Mouse (Mus musculus) heart, adult 11 months (tissue): ENCODE measurements at regions not wholly inside any gene's neighbourhood (a gene's known extent, or its start where the extent isn't known, plus 50 kb on each side); places are given as distances from the start of the nearest gene placed in this dataset.
A peak's percentile ranks its signal among the peaks of the same experiment; 100 is the strongest.

Experiments used
- DNase-seq: peaks from one replicate; pipeline ENCODE4 v3.0.0; 2022

DNA sequence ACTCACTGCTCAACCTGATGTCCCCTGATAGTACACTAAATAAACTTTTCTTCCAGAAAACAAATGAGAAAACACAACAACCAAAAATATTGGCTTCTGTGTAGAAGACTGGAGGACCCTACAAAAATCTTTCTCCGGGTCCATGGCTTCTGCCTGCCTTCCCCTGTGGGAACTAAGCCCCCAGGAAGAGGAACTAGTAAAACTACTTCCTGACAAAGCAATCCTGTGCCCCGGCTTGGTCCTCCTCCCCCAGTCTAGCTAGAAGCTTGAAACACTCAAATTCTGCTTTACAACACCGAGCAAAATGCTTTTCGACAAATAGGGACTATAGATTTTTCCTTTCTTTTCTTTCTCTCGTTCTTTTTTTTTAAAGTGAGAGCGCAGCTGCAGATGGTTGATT, 51.3 kb upstream of the Mki67 start:
- DNase-seq, result no peak

GRCm38 (mm10) chr7:135768064-135768463, 51.9 kb upstream of the Mki67 start:
- no peak for DNase-seq

GRCm38 (mm10) chr7:135768592-135768991, 52.4 kb upstream of the Mki67 start:
- DNase-seq, result peak; percentile 98

- DNase-seq, result no peak
Observed at GRCm38 (mm10) chr7:135769082-135769673, 53.0 kb upstream of the Mki67 start.

DNA sequence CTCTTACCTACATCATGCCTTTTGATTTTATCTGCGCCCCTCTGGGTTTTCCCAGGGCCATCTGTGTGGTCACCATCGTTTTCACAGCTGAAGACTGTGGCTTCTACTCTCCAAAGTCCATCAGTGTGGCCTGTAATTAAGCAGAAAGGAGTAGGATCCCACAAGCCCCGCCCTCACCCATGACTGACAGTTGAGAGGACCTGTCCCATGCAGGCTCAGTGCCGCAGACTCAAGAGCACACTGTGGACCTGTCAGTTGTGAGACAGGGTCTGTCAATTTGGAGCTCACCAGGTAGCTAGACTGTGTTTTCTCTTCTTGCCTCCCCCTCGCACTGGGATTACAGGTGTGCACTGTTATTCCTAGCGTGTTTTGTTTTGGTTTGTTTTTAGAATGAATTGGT, 53.9 kb upstream of the Mki67 start:
- no peak for DNase-seq

DNA sequence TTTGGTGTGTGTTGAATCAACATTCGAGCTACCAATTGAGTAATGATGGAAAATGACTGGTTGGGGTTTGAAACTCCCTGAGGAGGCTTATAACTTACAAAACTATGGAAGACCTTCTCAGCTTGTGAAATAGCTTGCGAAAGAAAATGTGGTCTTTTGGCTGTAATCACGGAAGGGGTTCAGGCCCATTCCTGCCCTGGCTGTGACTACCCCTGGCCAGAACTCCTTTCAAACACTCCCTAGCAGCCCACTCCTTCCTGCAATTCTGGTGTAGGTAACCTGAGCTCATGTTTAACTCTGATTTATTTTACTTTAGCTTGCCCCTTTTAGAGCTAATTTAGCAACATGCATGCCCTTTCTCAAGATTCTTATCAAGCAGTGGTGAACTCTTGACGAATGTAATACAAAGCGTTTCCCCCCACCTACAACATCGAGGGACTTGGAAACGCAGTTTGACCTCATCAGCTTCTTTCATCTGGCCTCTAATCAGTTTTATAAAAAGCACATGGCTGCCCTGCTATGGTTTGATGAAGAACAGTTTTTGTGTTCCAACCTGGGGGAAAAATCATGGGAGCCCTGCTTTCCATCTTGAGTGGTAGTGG, 59.8 kb upstream of the Mki67 start:
- no peak for DNase-seq

DNA sequence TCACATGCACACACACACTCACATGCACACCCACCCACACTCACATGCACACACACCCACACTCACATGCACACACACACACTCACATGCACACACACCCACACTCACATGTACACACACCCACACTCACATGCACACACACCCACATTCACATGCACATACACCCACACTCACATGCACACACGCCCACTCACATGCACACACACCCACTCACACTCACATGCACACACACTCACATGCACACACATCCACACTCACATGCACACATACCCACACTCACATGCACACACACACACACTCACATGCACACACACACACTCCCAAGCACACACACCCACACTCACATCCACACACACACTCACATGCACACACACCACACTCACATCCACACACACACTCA, 74.0 kb upstream of the Mki67 start:
- no peak for DNase-seq

GRCm38 (mm10) chr7:135790978-135791377, 74.8 kb upstream of the Mki67 start:
- DNase-seq, result no peak

GRCm38 (mm10) chr7:135791953-135792690, 76.0 kb upstream of the Mki67 start:
- no peak for DNase-seq

DNA sequence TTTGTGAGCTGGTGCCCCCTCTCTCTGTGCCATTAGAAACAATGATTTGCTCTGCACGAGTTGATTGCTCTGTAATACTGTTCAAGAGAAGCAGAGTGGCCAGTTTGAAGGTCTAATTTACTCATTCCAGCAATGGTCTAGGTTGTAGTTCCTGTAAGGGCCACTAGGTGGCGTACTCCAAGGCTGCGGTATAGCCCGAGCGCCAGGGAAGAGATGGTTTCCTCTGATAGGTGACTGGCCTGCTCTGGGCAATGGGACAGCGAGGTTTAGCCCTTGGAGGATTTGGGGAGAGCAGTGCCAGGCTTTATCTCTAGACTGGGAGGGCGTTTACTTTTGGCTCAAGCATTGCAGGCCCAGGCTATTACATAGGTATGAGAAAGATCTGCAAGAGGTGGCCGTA, 76.8 kb upstream of the Mki67 start:
- no peak for DNase-seq

DNA sequence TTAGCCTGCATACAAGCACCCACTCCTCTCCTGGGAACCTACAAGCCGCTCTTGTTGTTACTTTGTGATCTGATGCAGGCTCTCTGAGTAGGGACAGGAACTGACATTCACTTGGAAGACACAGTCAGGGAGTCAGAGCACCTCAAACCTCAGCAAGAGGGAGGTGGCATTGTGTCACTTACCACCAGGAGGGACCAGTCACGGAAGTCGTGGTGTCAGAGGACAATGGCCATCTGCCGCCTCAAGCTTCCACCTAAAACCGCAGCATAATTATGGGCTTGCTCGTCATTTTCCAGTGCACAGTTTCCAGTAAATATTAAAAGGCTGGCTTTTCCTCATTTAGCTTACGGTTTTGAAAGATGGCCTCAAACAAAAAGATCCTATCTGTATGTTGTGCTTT, 78.1 kb upstream of the Mki67 start:
- no peak for DNase-seq

GRCm38 (mm10) chr7:135794679-135795078, 78.5 kb upstream of the Mki67 start:
- no peak for DNase-seq

GRCm38 (mm10) chr7:135798441-135798840, 82.3 kb upstream of the Mki67 start:
- DNase-seq, result peak; percentile 18

GRCm38 (mm10) chr7:135802598-135803121, 86.5 kb upstream of the Mki67 start:
- DNase-seq, result peak; percentile 98

DNA sequence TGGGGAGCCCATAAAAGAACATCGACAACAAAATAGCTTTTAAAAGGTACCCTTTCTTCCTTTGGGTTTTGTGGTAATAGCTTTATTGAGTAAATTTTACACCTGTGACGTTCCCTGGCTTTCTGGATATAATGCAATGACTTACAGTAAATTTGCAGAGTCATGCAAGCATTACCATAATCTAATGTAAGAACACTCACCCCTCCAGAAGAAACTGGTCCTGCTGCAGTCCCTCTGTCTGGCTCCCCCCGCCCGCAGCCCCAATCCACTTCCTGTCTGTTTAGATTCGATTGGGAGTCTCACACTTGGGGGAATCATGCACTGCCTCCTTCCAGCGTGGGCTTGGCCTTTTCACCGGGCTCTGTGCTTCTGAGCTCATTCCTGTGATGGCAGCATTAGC, 88.6 kb upstream of the Mki67 start:
- no peak for DNase-seq

DNA sequence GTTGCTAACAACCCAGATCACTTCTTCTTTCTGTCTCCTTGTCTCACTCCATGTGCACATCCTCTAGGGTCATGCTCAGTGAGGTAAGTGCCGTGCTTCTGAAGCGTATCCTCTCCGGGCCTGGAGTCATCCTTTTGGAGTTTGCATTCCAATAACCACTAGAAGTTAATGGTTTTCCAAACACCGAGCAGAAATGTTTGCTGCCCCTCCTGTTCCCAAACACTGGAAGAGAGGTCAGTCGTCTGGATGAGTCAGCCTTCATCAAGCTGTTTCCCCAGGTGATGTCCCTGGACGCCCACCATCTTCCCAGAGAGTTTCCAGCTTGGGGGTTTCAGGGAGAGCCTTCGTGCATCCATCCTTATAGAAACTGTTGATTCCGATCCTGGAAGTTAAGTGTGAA, 90.0 kb upstream of the Mki67 start:
- DNase-seq, result peak; percentile 39

- DNase-seq, result no peak
Observed at GRCm38 (mm10) chr7:135806673-135807072, 90.5 kb upstream of the Mki67 start.

DNA sequence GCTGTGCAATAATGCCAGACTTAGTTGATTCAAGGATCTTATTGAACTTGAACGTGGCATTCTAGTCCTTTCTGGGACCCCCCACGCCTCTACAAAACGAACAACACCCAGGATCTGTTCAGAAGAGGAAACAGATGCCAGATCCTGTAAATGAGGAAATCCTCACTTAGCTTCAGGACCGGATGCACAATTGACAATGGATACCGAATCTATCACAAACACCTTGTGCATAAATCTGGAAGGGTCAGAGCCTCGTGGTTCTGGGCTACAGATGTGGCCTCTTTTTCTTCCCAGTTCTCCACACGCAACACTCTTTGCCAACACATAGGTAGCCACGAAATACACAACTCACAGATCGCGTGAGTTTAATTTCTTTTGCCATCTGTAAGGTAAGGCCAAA, 93.0 kb upstream of the Mki67 start:
- peak; percentile 88 for DNase-seq

DNA sequence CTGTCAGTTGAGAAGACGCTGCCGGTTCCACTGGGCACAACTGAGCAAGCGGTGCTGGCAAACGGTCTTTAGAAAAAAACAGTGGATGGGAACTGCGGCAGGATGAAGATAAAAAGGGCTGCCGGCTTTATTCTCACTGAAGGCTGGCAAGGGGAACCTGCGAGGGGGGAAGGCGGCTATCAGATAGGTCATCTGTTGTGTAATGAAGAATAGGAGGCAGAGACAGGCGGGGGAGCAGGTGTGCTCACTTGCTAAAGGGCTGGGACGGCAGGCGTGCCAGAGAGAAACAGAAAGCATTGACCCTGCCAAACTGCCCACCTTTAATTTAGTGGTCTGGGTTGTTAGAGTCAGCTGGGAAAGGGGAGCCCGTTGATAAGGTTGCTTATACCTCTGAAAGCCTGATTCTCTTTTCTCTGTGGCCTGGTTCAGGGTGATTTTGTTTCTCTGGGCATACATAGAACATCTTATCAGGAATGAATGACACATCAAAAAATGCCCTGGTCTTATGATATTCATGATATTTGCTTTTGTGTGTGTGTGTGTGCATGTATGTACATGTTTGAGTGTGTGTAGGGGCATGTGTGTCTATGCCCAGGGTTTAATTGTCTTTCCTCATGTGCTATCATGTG, 93.7 kb upstream of the Mki67 start:
- no peak for DNase-seq

- no peak for DNase-seq
Observed at GRCm38 (mm10) chr7:135810971-135811370, 94.8 kb upstream of the Mki67 start.

GRCm38 (mm10) chr7:135813616-135814015, 97.5 kb upstream of the Mki67 start:
- no peak for DNase-seq

GRCm38 (mm10) chr7:135816191-135816590, 100.0 kb upstream of the Mki67 start:
- no peak for DNase-seq

GRCm38 (mm10) chr7:135817868-135818267, 101.7 kb upstream of the Mki67 start:
- no peak for DNase-seq

- no peak for DNase-seq
Observed at GRCm38 (mm10) chr7:135818298-135818697, 102.1 kb upstream of the Mki67 start.
